Mouse (Mus musculus) small intestine, adult 2 months (tissue): ENCODE data around the gene Trim46. TPM values are rescaled to one million over a fixed set of nuclear protein-coding genes. Genes with fewer than 3 reads are reported as not detected.
"Not testable (repeated sequence)": the region's sequence is repeated elsewhere in the genome, so short reads cannot be mapped to it uniquely, and the experiment has no call there.

ENCODE experiments used
- H3K27ac ChIP-seq: fragments of 200-500 bp; 2 replicates; pipeline ENCODE4 v1.5.1; 2012; ENCODE audit warnings: low read depth, low read length, control low read depth, inconsistent platforms; ENCODE audit not compliant: insufficient read depth
- H3K27me3 ChIP-seq: fragments of 200-500 bp; 2 replicates; pipeline ENCODE4 v1.6.1; 2012; ENCODE audit warnings: mild to moderate bottlenecking, moderate library complexity, low read length, inconsistent platforms; ENCODE audit not compliant: control insufficient read depth, insufficient read depth
- H3K36me3 ChIP-seq: fragments of 200-500 bp; 2 replicates; pipeline ENCODE4 v1.6.1; 2012; ENCODE audit warnings: mild to moderate bottlenecking, low read length, control low read depth, inconsistent platforms; ENCODE audit not compliant: control insufficient read depth, insufficient read depth
- H3K4me1 ChIP-seq: fragments of 200-500 bp; 2 replicates; pipeline ENCODE4 v1.6.1; 2012; ENCODE audit warnings: low read length, inconsistent platforms, mixed read lengths; ENCODE audit not compliant: control insufficient read depth, insufficient read depth, insufficient read length
- H3K4me3 ChIP-seq: fragments of 200-500 bp; 2 replicates; pipeline ENCODE4 v1.5.1; 2012; ENCODE audit warnings: low read depth, mild to moderate bottlenecking, control low read depth, inconsistent platforms, low read length, moderate library complexity
- CTCF ChIP-seq: fragments of 200-500 bp; IDR thresholded peaks from 2 replicates; pipeline ENCODE4 v1.5.1; 2012; ENCODE audit warnings: low read depth, mild to moderate bottlenecking, control low read depth, inconsistent platforms, low read length, moderate library complexity, mixed read lengths; ENCODE audit not compliant: insufficient replicate concordance, insufficient read length; ENCODE audit errors: extremely low read depth
- POLR2A ChIP-seq: fragments of 200-500 bp; IDR thresholded peaks from 2 replicates; pipeline ENCODE4 v1.6.1; 2012; ENCODE audit warnings: low read depth, mild to moderate bottlenecking, control low read depth, inconsistent platforms, low read length, moderate library complexity
- WGBS: fragments of 180-500 bp; shearing (Covaris S2); methylation state at CpG from one replicate; pipeline ENCODE4 v1.1.7; 2018; 5-methylcytosine and 5-hydroxymethylcytosine counted together
- polyA plus RNA-seq: library from polyadenylated mRNA; depleted of rRNA; stranded (reverse); fragments of >200 nt; gene quantifications from 2 replicates; pipeline ENCODE4 v1.2.3, GENCODE M21; 2012

Gene Trim46
- polyA plus RNA-seq, 1 experiment = 4.3 TPM

DNA sequence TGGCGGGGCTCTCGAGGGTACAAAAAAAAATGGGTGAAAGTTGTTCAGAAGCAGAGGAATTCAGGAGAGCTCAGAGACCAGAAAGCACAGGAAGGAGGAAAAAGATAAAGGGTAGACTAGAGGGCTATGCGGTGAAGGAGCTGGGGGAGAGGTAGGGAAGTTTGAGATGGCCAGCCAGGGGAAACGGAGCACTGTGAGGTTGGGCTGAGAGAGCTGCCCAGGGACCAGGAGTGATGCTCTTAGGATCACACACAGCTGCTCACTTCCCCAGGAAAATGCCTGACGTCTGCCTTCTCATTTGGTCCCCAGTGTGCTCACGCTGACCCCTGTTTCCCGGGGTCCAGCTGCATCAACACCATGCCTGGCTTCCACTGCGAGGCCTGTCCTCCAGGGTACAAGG is 26.6 kb downstream of the Trim46 start:
- no peak overlapping the region for H3K27ac ChIP-seq
- no peak overlapping the region for H3K4me3 ChIP-seq
- no peaks in the 10 kb centered on the region for H3K27me3 ChIP-seq
- WGBS = 56% methylated on average over 8 of the region's 8 CpGs
- no peaks in the 10 kb centered on the region for H3K36me3 ChIP-seq
- no peaks in the 10 kb centered on the region for H3K4me1 ChIP-seq
- TF ChIP-seq POLR2A = no peak
- TF ChIP-seq CTCF = no peak

GRCm38 (mm10) chr3:89218271-89218670 is 27.8 kb downstream of the Trim46 start:
- Histone ChIP-seq H3K36me3 (no peaks in the 10 kb centered on the region), H3K27ac (no peak overlapping the region), H3K27me3 (no peaks in the 10 kb centered on the region), H3K4me1 (no peaks in the 10 kb centered on the region), H3K4me3 (no peak overlapping the region)
- 82% methylated on average over 1 of the region's 1 CpGs for WGBS
- TF ChIP-seq POLR2A = no peak
- no peak for TF ChIP-seq CTCF

DNA sequence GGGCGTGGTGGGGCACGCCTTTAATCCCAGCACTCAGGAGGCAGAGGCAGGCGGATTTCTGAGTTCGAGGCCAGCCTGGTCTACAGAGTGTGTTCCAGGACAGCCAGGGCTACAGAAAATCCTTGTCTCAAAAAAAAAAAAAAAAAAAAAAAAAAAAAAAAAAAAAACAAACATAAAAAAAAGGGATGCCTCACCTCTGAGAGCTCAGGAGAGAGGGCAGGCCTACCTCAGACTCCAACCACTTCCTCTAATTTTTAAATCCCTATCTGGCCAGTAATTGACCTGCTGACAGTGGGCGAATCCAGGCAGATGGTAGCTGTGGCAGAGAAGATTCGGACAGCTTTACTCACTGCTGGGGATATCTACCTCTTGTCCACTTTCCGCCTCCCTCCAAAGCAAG is 29.7 kb downstream of the Trim46 start:
- H3K4me3 ChIP-seq, H3K27ac ChIP-seq, H3K36me3 ChIP-seq, H3K4me1 ChIP-seq, H3K27me3 ChIP-seq: not testable (repeated sequence)
- 73% methylated on average over 7 of the region's 7 CpGs for WGBS

- WGBS = 0% methylated on average over 6 of the region's 6 CpGs
- no peaks in the 10 kb centered on the region for H3K27me3 ChIP-seq
- peaks cover 3% of the 10 kb centered on the region; the same call in 1 of the 2 replicates for H3K4me1 ChIP-seq
- no peaks in the 10 kb centered on the region for H3K36me3 ChIP-seq
- TF ChIP-seq CTCF (peak; percentile 85; the same call in 1 of the 2 replicates), POLR2A (no peak)
- no peak overlapping the region for H3K27ac ChIP-seq
- peak overlapping the region; percentile 33 for H3K4me3 ChIP-seq
Observed at GRCm38 (mm10) chr3:89215853-89216252, 30.3 kb downstream of the Trim46 start.

- Histone ChIP-seq H3K27me3 (no peaks in the 10 kb centered on the region), H3K4me3 (peak within 1 kb of the TSS; percentile 72), H3K36me3 (peaks cover 7% of the 10 kb centered on the region), H3K4me1 (peaks cover 3% of the 10 kb centered on the region; the same call in 1 of the 2 replicates), H3K27ac (peak within 1 kb of the TSS; percentile 73)
- TF ChIP-seq CTCF (no peak), POLR2A (no peak)
- WGBS = 7% methylated on average over 19 of the region's 19 CpGs
Observed at GRCm38 (mm10) chr3:89214681-89215411, 31.3 kb downstream of the Trim46 start, which contains the start of gene Thbs3. Gene Thbs3 (plus strand): TSS chr3:89215180.

- no peaks in the 10 kb centered on the region for H3K27me3 ChIP-seq
- peaks cover 3% of the 10 kb centered on the region; the same call in 1 of the 2 replicates for H3K4me1 ChIP-seq
- H3K27ac ChIP-seq = peak overlapping the region; percentile 73
- H3K36me3 ChIP-seq = peaks cover 15% of the 10 kb centered on the region
- WGBS = under 1% methylated on average over 69 of the region's 69 CpGs
- peak overlapping the region; percentile 72 for H3K4me3 ChIP-seq
- TF ChIP-seq POLR2A (peak; percentile 54; the same call in 1 of the 2 replicates), CTCF (no peak)
Observed at GRCm38 (mm10) chr3:89213803-89214530, 32.1 kb downstream of the Trim46 start.

DNA sequence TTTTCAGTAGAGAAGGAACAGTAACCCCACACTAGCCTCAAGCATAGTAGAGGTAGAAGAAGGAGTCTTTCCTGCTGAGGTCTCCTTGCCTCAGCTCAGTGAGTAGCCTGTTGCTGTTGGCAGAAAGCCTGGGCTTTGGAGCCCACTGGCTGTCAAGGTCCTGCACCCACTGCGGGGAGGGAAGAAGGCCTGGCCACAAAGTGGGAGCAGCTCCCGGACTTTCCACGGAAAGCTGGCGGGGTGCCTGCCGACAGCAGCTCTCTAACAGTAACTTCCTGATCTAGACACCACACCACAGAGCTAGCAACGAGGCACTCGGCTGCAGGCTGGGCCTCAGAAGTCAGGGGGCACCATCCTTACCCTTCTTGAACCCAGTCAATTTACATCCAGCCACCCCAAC is 35.4 kb downstream of the Trim46 start:
- Histone ChIP-seq H3K4me1 (peaks cover 3% of the 10 kb centered on the region; the same call in 1 of the 2 replicates), H3K27ac (no peak overlapping the region), H3K36me3 (peaks cover 46% of the 10 kb centered on the region), H3K4me3 (no peak overlapping the region), H3K27me3 (no peaks in the 10 kb centered on the region)
- TF ChIP-seq POLR2A (no peak), CTCF (no peak)
- 59% methylated on average over 7 of the region's 7 CpGs for WGBS
